Mouse (Mus musculus): Measurements from ENCODE around the gene Hist2h3c2. TPM values are rescaled to one million over a fixed set of nuclear protein-coding genes. Genes with fewer than 3 reads are reported as not detected.
"Not testable (repeated sequence)": the region's sequence is repeated elsewhere in the genome, so short reads cannot be mapped to it uniquely, and the experiment has no call there.

Hist2h3c2 gene
- polyA plus RNA-seq, 1 experiment from 2014 or later, result 1.7 TPM

DNA sequence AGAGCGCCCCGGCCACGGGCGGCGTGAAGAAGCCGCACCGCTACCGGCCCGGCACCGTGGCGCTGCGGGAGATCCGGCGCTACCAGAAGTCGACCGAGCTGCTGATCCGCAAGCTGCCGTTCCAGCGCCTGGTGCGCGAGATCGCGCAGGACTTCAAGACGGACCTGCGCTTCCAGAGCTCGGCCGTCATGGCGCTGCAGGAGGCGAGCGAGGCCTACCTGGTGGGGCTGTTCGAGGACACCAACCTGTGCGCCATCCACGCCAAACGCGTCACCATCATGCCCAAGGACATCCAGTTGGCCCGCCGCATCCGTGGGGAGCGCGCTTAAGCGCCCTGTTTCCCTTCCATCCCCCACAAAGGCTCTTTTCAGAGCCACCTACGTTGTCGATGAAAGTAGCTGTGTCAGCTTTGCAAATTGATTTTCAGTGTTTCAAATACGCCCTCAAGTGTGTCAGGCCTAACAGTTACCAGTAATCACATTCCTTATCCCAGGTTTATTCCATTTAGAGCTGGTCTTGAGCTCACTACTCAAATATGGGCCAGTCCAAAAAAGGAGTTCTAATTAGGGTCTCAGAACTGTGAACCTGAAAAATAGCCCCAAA, 29.9 kb upstream of the Hist2h3c2 start:
- not testable (repeated sequence) for H3K9me3 ChIP-seq (ENCODE audit: control insufficient read depth, low read length); H3K36me3 ChIP-seq (replicated peaks; ENCODE audit: control insufficient read depth, insufficient read depth); H3K4me1 ChIP-seq (replicated peaks; ENCODE audit: control insufficient read depth, insufficient read depth, low read length); DNase-seq (ENCODE audit: low spot score); H3K27me3 ChIP-seq (ENCODE audit: control insufficient read depth, insufficient read depth, low read length)
- H3K9ac ChIP-seq, result peak overlapping the region; percentile 61
- H3K4me3 ChIP-seq (replicated peaks; ENCODE audit: low read length), result peak overlapping the region; percentile 46
- ATAC-seq (ENCODE audit: low FRiP score), result peak; percentile 26
- peak overlapping the region; percentile 83 for H3K4me2 ChIP-seq (replicated peaks)
- 0% methylated on average over 9 of the region's 44 CpGs for WGBS
- H3K27ac ChIP-seq, result peak overlapping the region; percentile 93

DNA sequence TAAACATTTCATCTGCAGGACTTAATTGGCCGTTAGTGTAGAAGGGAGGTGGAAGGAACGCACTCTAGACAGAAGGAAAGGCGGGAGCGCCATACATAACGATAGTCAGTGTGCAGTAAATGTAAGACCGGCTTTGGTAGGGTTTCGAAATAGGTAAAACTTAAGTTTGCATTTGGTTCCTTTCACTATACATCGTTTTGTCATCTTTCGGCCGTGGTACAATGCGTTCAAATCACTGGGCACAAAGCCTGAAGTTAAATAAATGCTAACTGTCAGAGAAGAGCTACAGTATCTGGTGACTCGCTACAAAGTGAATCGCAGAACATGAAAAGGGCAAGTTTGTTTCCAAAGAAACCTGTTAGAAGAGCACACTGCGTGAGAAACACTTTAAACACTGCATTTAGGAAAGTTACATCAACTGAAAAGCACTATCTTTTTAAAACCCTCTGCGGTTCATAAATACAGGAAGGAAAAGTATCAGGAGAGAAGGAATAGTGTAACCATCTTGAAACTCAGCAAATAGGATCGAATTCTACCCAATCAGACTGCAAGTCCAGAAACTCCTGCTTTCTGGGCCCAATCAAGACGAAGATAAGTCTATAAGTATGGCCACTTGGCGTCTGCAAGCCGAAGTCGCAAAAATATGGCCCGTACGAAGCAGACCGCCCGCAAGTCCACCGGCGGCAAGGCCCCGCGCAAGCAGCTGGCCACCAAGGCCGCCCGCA, 29.3 kb upstream of the Hist2h3c2 start, which contains the start of gene Hist2h3b:
Hist2h3b (plus strand) TSS at position 604 of the 725 bp plus-strand sequence.
- WGBS, result 24% methylated on average over 28 of the region's 30 CpGs
- no peaks in the 10 kb centered on the region for H3K9me3 ChIP-seq (ENCODE audit: control insufficient read depth, low read length)
- H3K4me2 ChIP-seq (replicated peaks), result peak within 1 kb of the TSS; percentile 83
- no peaks in the 10 kb centered on the region for H3K27me3 ChIP-seq (ENCODE audit: control insufficient read depth, insufficient read depth, low read length)
- H3K4me3 ChIP-seq (replicated peaks; ENCODE audit: low read length), result peak within 1 kb of the TSS; percentile 46
- ATAC-seq (ENCODE audit: low FRiP score) (peak; percentile 64), DNase-seq (ENCODE audit: low spot score) (peak; percentile 88)
- H3K27ac ChIP-seq, result peak within 1 kb of the TSS; percentile 93
- no peaks in the 10 kb centered on the region for H3K36me3 ChIP-seq (replicated peaks; ENCODE audit: control insufficient read depth, insufficient read depth)
- peak within 1 kb of the TSS; percentile 61 for H3K9ac ChIP-seq
- H3K4me1 ChIP-seq (replicated peaks; ENCODE audit: control insufficient read depth, insufficient read depth, low read length), result peaks cover 12% of the 10 kb centered on the region

DNA sequence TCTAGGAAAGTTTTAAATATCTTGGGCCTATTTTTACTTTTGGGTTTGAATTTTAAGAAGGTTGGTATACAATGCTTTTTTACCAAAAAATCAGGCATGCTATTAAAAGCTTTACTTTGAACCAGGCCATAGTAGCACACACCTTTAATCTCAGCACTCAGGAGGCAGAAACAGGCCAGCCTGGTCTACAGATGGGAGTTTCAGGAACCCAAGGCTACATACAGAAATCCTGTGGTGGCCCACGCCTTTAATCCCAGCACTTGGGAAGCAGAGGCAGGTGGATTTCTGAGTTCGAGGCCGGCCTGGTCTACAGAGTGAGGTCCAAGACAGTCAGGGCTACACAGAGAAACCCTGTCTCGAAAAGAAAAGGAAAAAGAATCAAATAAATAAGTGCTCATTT, 28.6 kb upstream of the Hist2h3c2 start:
- Histone ChIP-seq H3K27ac (peak overlapping the region; percentile 82), H3K4me2 (replicated peaks) (peak overlapping the region; percentile 83; the same call in 1 of the 2 replicates), H3K4me3 (replicated peaks; ENCODE audit: low read length) (no peak overlapping the region), H3K9ac (no peak overlapping the region), H3K36me3 (replicated peaks; ENCODE audit: control insufficient read depth, insufficient read depth) (no peaks in the 10 kb centered on the region), H3K4me1 (replicated peaks; ENCODE audit: control insufficient read depth, insufficient read depth, low read length) (peaks cover 12% of the 10 kb centered on the region), H3K27me3 (ENCODE audit: control insufficient read depth, insufficient read depth, low read length) (no peaks in the 10 kb centered on the region), H3K9me3 (ENCODE audit: control insufficient read depth, low read length) (no peaks in the 10 kb centered on the region)
- DNase-seq (ENCODE audit: low spot score) (no peak), ATAC-seq (ENCODE audit: low FRiP score) (no peak)
- WGBS, result 78% methylated on average over 4 of the region's 4 CpGs

DNA sequence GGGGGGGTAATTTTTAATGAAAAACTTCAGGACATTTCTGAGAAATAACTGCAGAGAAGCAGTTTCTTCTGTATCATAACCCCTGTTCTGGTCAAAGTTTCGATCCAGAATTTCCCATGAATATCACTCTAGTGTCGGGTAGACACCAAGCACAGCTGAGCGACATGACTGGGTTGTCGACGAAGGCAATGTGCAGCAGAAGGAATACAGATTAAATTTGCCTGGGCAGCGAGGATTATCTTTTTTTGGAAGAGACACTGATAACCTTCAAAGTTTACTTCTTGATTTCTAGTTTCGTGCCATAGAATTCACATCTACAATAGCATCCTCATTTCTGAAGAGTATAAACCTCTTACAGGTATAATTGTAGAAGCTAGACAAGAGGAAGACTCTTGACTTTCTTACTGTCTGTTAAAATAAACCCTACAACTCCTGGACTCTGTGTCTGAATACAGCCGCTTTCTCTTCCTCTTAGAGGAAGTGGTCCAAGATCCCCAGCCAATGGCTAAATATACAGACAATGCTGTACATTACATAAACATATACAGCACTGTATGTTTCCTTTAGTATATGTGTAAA, 27.3 kb upstream of the Hist2h3c2 start:
- H3K36me3 ChIP-seq (replicated peaks; ENCODE audit: control insufficient read depth, insufficient read depth), result no peaks in the 10 kb centered on the region
- H3K4me1 ChIP-seq (replicated peaks; ENCODE audit: control insufficient read depth, insufficient read depth, low read length), result peaks cover 20% of the 10 kb centered on the region
- H3K4me3 ChIP-seq (replicated peaks; ENCODE audit: low read length), result no peak overlapping the region
- H3K27me3 ChIP-seq (ENCODE audit: control insufficient read depth, insufficient read depth, low read length), result no peaks in the 10 kb centered on the region
- no peak for ATAC-seq (ENCODE audit: low FRiP score)
- 93% methylated on average over 8 of the region's 8 CpGs for WGBS
- no peak overlapping the region for H3K9ac ChIP-seq
- no peak for DNase-seq (ENCODE audit: low spot score)
- H3K9me3 ChIP-seq (ENCODE audit: control insufficient read depth, low read length), result no peaks in the 10 kb centered on the region
- no peak overlapping the region for H3K4me2 ChIP-seq (replicated peaks)
- H3K27ac ChIP-seq, result no peak overlapping the region

DNA sequence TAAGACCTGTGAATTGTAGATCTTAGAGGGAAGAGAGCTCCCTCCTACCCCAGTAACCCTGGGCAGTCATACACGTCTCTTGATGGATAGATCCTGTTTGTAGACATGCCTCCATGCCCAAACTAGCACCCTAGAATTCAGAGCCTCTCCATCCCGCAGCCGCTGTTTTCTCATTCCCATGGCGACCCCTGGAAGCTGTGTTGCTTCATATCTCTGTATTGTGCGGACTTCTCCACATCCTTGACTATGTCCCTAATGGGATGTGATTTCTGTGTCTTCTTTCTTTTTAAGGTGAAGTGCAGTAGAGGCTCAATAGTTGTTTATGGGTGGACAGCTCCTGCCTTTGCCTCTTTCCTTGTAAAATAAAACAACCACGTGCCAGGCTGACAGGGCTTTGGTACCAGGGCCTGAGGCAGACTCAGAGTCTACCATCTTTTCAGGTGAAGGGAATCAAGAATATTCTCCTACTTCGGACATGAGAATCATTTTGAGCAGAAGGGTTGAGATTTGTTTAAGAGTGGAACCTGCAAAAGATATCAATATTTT, 25.6 kb upstream of the Hist2h3c2 start:
- Histone ChIP-seq H3K27ac (peak overlapping the region; percentile 97), H3K9ac (peak overlapping the region; percentile 66), H3K4me3 (replicated peaks; ENCODE audit: low read length) (peak overlapping the region; percentile 52; the same call in 1 of the 2 replicates), H3K4me1 (replicated peaks; ENCODE audit: control insufficient read depth, insufficient read depth, low read length) (peaks cover 20% of the 10 kb centered on the region), H3K4me2 (replicated peaks) (peak overlapping the region; percentile 77), H3K36me3 (replicated peaks; ENCODE audit: control insufficient read depth, insufficient read depth) (no peaks in the 10 kb centered on the region), H3K9me3 (ENCODE audit: control insufficient read depth, low read length) (no peaks in the 10 kb centered on the region), H3K27me3 (ENCODE audit: control insufficient read depth, insufficient read depth, low read length) (no peaks in the 10 kb centered on the region)
- DNase-seq (ENCODE audit: low spot score), result no peak
- no peak for ATAC-seq (ENCODE audit: low FRiP score)
- WGBS, result 70% methylated on average over 7 of the region's 7 CpGs

DNA sequence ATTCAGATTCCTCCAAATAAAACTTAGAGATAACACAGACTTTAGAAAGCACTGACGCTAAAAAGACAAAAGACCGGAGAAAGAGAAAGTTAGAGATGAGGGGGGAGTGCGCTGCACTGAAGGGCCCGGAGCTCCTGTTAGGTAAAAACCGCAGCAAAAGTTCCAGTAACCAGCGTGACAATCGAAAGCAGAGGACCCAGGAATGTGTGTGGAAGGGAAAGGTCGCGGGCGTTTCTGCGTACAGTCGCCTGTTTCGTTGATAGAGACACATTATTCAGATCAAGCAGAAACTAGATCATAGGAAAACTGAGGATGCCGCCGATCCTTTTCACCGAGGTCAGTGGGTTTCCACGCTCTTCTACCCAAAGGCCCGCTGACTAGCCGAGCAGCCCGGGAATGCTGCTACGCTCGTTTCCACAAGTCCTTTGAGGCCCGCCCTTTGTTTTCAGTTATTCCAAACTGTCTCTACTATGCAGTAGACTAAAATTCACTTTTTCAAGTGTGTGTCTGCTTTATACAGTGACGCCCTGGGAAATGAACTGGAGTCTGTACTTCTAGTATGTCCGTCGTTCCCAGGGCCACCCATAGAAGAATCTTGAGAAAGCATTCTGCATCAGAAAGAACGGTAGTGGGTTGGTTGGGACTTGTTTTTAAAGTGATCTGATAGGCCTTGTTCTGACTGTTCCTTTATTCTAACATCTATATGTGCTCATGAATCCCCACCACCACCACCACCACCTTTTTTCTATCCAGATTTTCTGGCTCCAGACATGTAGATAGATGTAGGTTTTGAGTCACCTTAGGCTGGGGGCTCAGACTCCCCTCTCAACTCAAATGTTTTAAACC, 24.9 kb upstream of the Hist2h3c2 start:
- 4% methylated on average over 27 of the region's 27 CpGs for WGBS
- ATAC-seq (ENCODE audit: low FRiP score) (peak; percentile 38), DNase-seq (ENCODE audit: low spot score) (no peak)
- no peaks in the 10 kb centered on the region for H3K9me3 ChIP-seq (ENCODE audit: control insufficient read depth, low read length)
- H3K9ac ChIP-seq, result peak overlapping the region; percentile 66
- H3K27ac ChIP-seq, result peak overlapping the region; percentile 97
- peak overlapping the region; percentile 77 for H3K4me2 ChIP-seq (replicated peaks)
- H3K4me1 ChIP-seq (replicated peaks; ENCODE audit: control insufficient read depth, insufficient read depth, low read length), result peaks cover 20% of the 10 kb centered on the region
- H3K36me3 ChIP-seq (replicated peaks; ENCODE audit: control insufficient read depth, insufficient read depth), result no peaks in the 10 kb centered on the region
- no peaks in the 10 kb centered on the region for H3K27me3 ChIP-seq (ENCODE audit: control insufficient read depth, insufficient read depth, low read length)
- H3K4me3 ChIP-seq (replicated peaks; ENCODE audit: low read length), result peak overlapping the region; percentile 52

DNA sequence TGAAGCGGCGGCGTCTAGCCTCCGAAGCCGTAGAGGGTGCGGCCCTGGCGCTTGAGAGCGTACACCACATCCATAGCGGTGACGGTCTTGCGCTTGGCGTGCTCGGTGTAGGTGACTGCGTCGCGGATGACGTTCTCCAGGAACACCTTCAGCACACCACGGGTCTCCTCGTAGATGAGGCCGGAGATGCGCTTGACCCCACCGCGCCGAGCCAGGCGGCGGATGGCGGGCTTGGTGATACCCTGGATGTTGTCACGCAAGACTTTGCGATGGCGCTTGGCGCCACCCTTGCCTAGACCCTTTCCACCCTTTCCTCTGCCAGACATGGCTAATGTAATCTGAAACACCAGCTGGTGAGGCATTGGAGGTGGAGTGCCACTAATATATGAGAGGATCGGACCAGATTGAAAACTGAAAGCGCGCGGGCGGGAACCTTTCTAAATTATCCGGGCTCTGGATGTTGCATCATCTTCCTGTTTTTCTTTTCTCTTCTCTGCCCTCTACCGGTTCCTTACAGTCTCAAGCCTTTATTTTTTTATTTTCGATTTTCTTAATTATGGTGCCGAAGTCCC, 24.1 kb upstream of the Hist2h3c2 start, which contains the start of gene Hist2h4:
Hist2h4 (minus strand) TSS at position 333 of the 572 bp plus-strand sequence.
- Histone ChIP-seq H3K9me3 (ENCODE audit: control insufficient read depth, low read length) (no peaks in the 10 kb centered on the region), H3K9ac (peak within 1 kb of the TSS; percentile 71), H3K27me3 (ENCODE audit: control insufficient read depth, insufficient read depth, low read length) (no peaks in the 10 kb centered on the region), H3K36me3 (replicated peaks; ENCODE audit: control insufficient read depth, insufficient read depth) (no peaks in the 10 kb centered on the region), H3K4me1 (replicated peaks; ENCODE audit: control insufficient read depth, insufficient read depth, low read length) (peaks cover 19% of the 10 kb centered on the region), H3K27ac (peak within 1 kb of the TSS; percentile 97), H3K4me2 (replicated peaks) (peak within 1 kb of the TSS; percentile 77), H3K4me3 (replicated peaks; ENCODE audit: low read length) (peak within 1 kb of the TSS; percentile 52)
- ATAC-seq (ENCODE audit: low FRiP score) (peak; percentile 86), DNase-seq (ENCODE audit: low spot score) (peak; percentile 97)
- WGBS, result under 1% methylated on average over 37 of the region's 40 CpGs

DNA sequence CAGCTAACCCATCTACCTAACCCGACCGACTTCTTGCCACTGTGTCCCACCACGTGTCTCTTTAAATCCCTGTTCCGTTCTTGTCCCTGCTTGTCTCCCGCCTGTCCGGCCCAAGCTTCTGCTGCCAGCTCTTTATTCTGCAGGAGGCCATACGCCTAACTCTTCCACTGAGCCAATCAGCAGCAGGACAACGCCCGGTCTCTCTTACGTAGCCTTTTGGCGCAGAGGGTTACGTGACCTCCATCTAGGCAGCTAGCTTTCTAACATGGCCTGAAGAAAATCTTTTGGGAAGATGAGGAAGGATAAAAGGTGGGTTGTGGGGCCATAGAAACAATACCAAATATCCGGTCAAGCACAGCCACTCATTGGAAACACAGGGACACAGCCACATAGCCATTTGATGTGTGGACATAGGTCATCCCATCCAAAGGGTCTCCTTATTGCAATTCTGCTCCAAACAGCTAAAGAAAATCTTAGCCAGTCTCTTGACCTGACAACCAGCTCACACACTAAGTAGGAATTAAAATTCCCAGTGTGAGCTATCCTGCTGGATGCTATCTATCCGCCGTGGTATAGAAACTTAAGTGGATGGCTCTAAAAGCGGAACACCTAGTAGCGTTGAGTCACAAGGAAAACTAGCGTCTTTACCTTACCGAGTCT, 23.4 kb upstream of the Hist2h3c2 start:
- H3K4me2 ChIP-seq (replicated peaks), result peak overlapping the region; percentile 77
- DNase-seq (ENCODE audit: low spot score) (peak; percentile 74), ATAC-seq (ENCODE audit: low FRiP score) (peak; percentile 80)
- H3K27me3 ChIP-seq (ENCODE audit: control insufficient read depth, insufficient read depth, low read length), result no peaks in the 10 kb centered on the region
- peaks cover 16% of the 10 kb centered on the region for H3K4me1 ChIP-seq (replicated peaks; ENCODE audit: control insufficient read depth, insufficient read depth, low read length)
- under 1% methylated on average over 19 of the region's 19 CpGs for WGBS
- H3K9me3 ChIP-seq (ENCODE audit: control insufficient read depth, low read length), result no peaks in the 10 kb centered on the region
- peak overlapping the region; percentile 97 for H3K27ac ChIP-seq
- no peaks in the 10 kb centered on the region for H3K36me3 ChIP-seq (replicated peaks; ENCODE audit: control insufficient read depth, insufficient read depth)
- H3K4me3 ChIP-seq (replicated peaks; ENCODE audit: low read length), result peak overlapping the region; percentile 52
- H3K9ac ChIP-seq, result peak overlapping the region; percentile 71
